Mouse (Mus musculus): ENCODE data around the gene Tpk1. TPM values are rescaled to one million over a fixed set of nuclear protein-coding genes. Genes with fewer than 3 reads are reported as not detected.

Tpk1 gene
- total RNA-seq (2023) = 1 to 10 TPM; 2.2 to 2.7 TPM

GRCm38 (mm10) chr6:43665677-43666546 is at the start of gene Tpk1:
TSS of gene Tpk1 (minus strand) at chr6:43666278.

GRCm38 (mm10) chr6:43309454-43309853 is 356.6 kb downstream of the Tpk1 start, which contains the start of gene Nobox:
TSS of gene Nobox (minus strand) at chr6:43309554.

